Mouse (Mus musculus) midbrain, embryonic 10.5 days (tissue): ENCODE results near the gene Tgfbr2. TPM values are rescaled to one million over a fixed set of nuclear protein-coding genes. Genes with fewer than 3 reads are reported as not detected.

Experiments used
- DNase-seq: peaks from one replicate; pipeline ENCODE4 v3.0.0-alpha.2; 2017; ENCODE audit warnings: low spot score
- H3K27ac ChIP-seq: fragments of 300-500 bp; sonication (generic); replicated peaks from 2 replicates; pipeline ENCODE4 v1.5.1; 2016; ENCODE audit warnings: mild to moderate bottlenecking
- H3K27me3 ChIP-seq: fragments of 300-500 bp; sonication (generic); 2 replicates; pipeline ENCODE4 v1.6.1; 2016; ENCODE audit warnings: low read depth, mild to moderate bottlenecking; ENCODE audit not compliant: poor library complexity, severe bottlenecking
- H3K36me3 ChIP-seq: fragments of 300-500 bp; sonication (generic); 2 replicates; pipeline ENCODE4 v1.6.1; 2016; ENCODE audit warnings: mild to moderate bottlenecking, moderate library complexity
- H3K4me1 ChIP-seq: fragments of 300-500 bp; sonication (generic); 2 replicates; pipeline ENCODE4 v1.6.1; 2016
- H3K4me3 ChIP-seq: fragments of 300-500 bp; sonication (generic); 2 replicates; pipeline ENCODE4 v1.5.1; 2016; ENCODE audit warnings: mild to moderate bottlenecking, moderate library complexity
- H3K9me3 ChIP-seq: fragments of 300-500 bp; sonication (generic); replicated peaks from 2 replicates; pipeline ENCODE4 v1.6.1; 2016; ENCODE audit warnings: mild to moderate bottlenecking
- WGBS: fragments of 180-500 bp; shearing (Covaris S2); methylation state at CpG from one replicate; pipeline ENCODE4 v1.1.7; 2016; 5-methylcytosine and 5-hydroxymethylcytosine counted together
- polyA plus RNA-seq: library from polyadenylated mRNA; unstranded; fragments of >200 nt; fragmentation: Nextera tagmentation; extraction: Ambion mirVana; gene quantifications from 2 replicates; pipeline ENCODE4 v1.2.1, GENCODE M21; 2016

Tgfbr2 gene
- polyA plus RNA-seq, 1 experiment from 2014 or later: 7.2 TPM

GRCm38 (mm10) chr9:116167304-116167880, 7.8 kb downstream of the Tgfbr2 start:
- Histone ChIP-seq H3K27ac (no peak overlapping the region), H3K4me1 (peaks cover 8% of the 10 kb centered on the region), H3K4me3 (no peak overlapping the region), H3K9me3 (no peaks in the 10 kb centered on the region), H3K36me3 (no peaks in the 10 kb centered on the region), H3K27me3 (no peaks in the 10 kb centered on the region; the same call in 1 of the 2 replicates)
- WGBS: 88% methylated on average over 6 of the region's 6 CpGs
- DNase-seq: no peak

GRCm38 (mm10) chr9:116166363-116166762, 8.8 kb downstream of the Tgfbr2 start:
- Histone ChIP-seq H3K27me3 (no peaks in the 10 kb centered on the region), H3K27ac (no peak overlapping the region), H3K36me3 (no peaks in the 10 kb centered on the region), H3K4me3 (no peak overlapping the region), H3K4me1 (peaks cover 8% of the 10 kb centered on the region), H3K9me3 (no peaks in the 10 kb centered on the region)
- no peak for DNase-seq
- 84% methylated on average over 6 of the region's 6 CpGs for WGBS

- WGBS: 82% methylated on average over 6 of the region's 6 CpGs
- Histone ChIP-seq H3K36me3 (no peaks in the 10 kb centered on the region), H3K27me3 (no peaks in the 10 kb centered on the region), H3K27ac (no peak overlapping the region), H3K4me1 (no peaks in the 10 kb centered on the region), H3K4me3 (no peak overlapping the region), H3K9me3 (no peaks in the 10 kb centered on the region)
- no peak for DNase-seq
Observed at GRCm38 (mm10) chr9:116163883-116164282, 11.3 kb downstream of the Tgfbr2 start.

- WGBS: 93% methylated on average over 7 of the region's 7 CpGs
- Histone ChIP-seq H3K9me3 (no peaks in the 10 kb centered on the region), H3K4me3 (no peak overlapping the region), H3K27ac (no peak overlapping the region), H3K27me3 (no peaks in the 10 kb centered on the region), H3K4me1 (no peaks in the 10 kb centered on the region), H3K36me3 (no peaks in the 10 kb centered on the region)
- no peak for DNase-seq
Observed at GRCm38 (mm10) chr9:116162866-116163374, 12.2 kb downstream of the Tgfbr2 start.

- Histone ChIP-seq H3K4me1 (no peaks in the 10 kb centered on the region), H3K9me3 (no peaks in the 10 kb centered on the region), H3K27ac (no peak overlapping the region), H3K27me3 (no peaks in the 10 kb centered on the region), H3K4me3 (no peak overlapping the region), H3K36me3 (no peaks in the 10 kb centered on the region)
- WGBS: 94% methylated on average over 7 of the region's 7 CpGs
- DNase-seq: no peak
Observed at GRCm38 (mm10) chr9:116160860-116161259, 14.3 kb downstream of the Tgfbr2 start.

- Histone ChIP-seq H3K4me1 (no peaks in the 10 kb centered on the region), H3K36me3 (no peaks in the 10 kb centered on the region), H3K27ac (no peak overlapping the region), H3K27me3 (no peaks in the 10 kb centered on the region), H3K4me3 (no peak overlapping the region), H3K9me3 (no peaks in the 10 kb centered on the region)
- no peak for DNase-seq
- WGBS: 85% methylated on average over 3 of the region's 3 CpGs
Observed at GRCm38 (mm10) chr9:116160067-116160466, 15.1 kb downstream of the Tgfbr2 start.

GRCm38 (mm10) chr9:116156501-116156900, 18.7 kb downstream of the Tgfbr2 start:
- Histone ChIP-seq H3K36me3 (no peaks in the 10 kb centered on the region), H3K4me1 (peaks cover 2% of the 10 kb centered on the region; the same call in 1 of the 2 replicates), H3K27ac (no peak overlapping the region), H3K4me3 (no peak overlapping the region), H3K27me3 (no peaks in the 10 kb centered on the region), H3K9me3 (no peaks in the 10 kb centered on the region)
- no peak for DNase-seq
- 91% methylated on average over 5 of the region's 5 CpGs for WGBS

GRCm38 (mm10) chr9:116152878-116153277, 22.3 kb downstream of the Tgfbr2 start:
- Histone ChIP-seq H3K27me3 (no peaks in the 10 kb centered on the region), H3K4me1 (peaks cover 30% of the 10 kb centered on the region), H3K27ac (no peak overlapping the region), H3K36me3 (no peaks in the 10 kb centered on the region), H3K9me3 (no peaks in the 10 kb centered on the region), H3K4me3 (no peak overlapping the region)
- no peak for DNase-seq
- 82% methylated on average over 4 of the region's 4 CpGs for WGBS

GRCm38 (mm10) chr9:116150725-116151396, 24.3 kb downstream of the Tgfbr2 start:
- Histone ChIP-seq H3K9me3 (no peaks in the 10 kb centered on the region), H3K4me1 (peaks cover 45% of the 10 kb centered on the region), H3K27me3 (no peaks in the 10 kb centered on the region), H3K27ac (peak overlapping the region; percentile 38; the same call in 1 of the 2 replicates), H3K4me3 (no peak overlapping the region), H3K36me3 (no peaks in the 10 kb centered on the region)
- DNase-seq: no peak
- 17% methylated on average over 7 of the region's 7 CpGs for WGBS

GRCm38 (mm10) chr9:116148809-116149208, 26.4 kb downstream of the Tgfbr2 start:
- no peaks in the 10 kb centered on the region for H3K9me3 ChIP-seq
- peaks cover 56% of the 10 kb centered on the region for H3K4me1 ChIP-seq
- no peak overlapping the region for H3K27ac ChIP-seq
- 95% methylated on average over 7 of the region's 7 CpGs for WGBS
- no peak overlapping the region for H3K4me3 ChIP-seq
- H3K27me3 ChIP-seq: no peaks in the 10 kb centered on the region
- no peaks in the 10 kb centered on the region for H3K36me3 ChIP-seq
- no peak for DNase-seq

- H3K4me3 ChIP-seq: no peak overlapping the region
- H3K36me3 ChIP-seq: no peaks in the 10 kb centered on the region
- 65% methylated on average over 9 of the region's 9 CpGs for WGBS
- H3K27me3 ChIP-seq: no peaks in the 10 kb centered on the region
- H3K9me3 ChIP-seq: no peaks in the 10 kb centered on the region
- DNase-seq: no peak
- H3K4me1 ChIP-seq: peaks cover 51% of the 10 kb centered on the region
- peak overlapping the region; percentile 71 for H3K27ac ChIP-seq
Observed at GRCm38 (mm10) chr9:116146235-116146634, 28.9 kb downstream of the Tgfbr2 start.

GRCm38 (mm10) chr9:116145231-116145641, 29.9 kb downstream of the Tgfbr2 start:
- Histone ChIP-seq H3K4me1 (peaks cover 41% of the 10 kb centered on the region), H3K27ac (peak overlapping the region; percentile 52; the same call in 1 of the 2 replicates), H3K9me3 (no peaks in the 10 kb centered on the region), H3K4me3 (no peak overlapping the region), H3K36me3 (no peaks in the 10 kb centered on the region), H3K27me3 (no peaks in the 10 kb centered on the region)
- no peak for DNase-seq
- 69% methylated on average over 10 of the region's 10 CpGs for WGBS

- WGBS: 90% methylated on average over 6 of the region's 6 CpGs
- Histone ChIP-seq H3K4me3 (no peak overlapping the region), H3K27ac (no peak overlapping the region), H3K27me3 (no peaks in the 10 kb centered on the region), H3K9me3 (no peaks in the 10 kb centered on the region), H3K36me3 (no peaks in the 10 kb centered on the region), H3K4me1 (peaks cover 20% of the 10 kb centered on the region)
- no peak for DNase-seq
Observed at GRCm38 (mm10) chr9:116140422-116140821, 34.7 kb downstream of the Tgfbr2 start.
